In the genomic region with DNA sequence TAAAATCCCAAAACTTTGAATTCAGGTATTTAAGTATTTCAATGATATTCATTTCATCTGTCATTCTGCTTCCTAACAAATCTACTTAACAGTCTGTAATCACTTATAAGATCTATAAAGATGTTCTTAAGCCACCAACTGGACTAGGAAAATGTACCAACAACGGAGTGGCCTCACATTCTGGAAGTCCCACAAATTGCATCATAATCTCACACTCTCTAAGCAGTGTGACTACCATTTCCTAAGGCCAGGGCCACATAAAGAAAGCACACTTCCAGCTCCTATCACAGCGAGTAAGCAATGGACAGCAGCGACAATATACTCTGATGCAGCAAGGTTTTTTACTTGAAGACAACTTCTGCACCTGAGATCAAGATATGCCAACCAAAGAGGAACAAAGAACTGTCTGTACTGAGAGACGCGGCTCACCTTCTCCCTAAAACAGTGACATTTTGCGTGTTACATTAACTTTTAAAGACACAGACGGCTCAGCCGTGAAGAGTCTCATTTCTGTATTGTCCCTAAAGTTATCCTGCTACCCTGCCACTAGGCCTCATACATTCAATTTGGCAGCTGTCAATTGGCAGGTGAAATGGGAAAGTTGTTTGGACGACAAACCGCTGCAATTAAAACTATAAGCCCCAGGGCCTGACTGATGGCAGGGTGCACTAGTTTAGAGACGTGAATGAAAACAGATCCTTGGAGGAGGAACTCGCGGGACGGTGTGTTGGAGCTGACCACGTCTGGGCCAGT, we compare ENCODE assay signal across 8 mouse cellular contexts. TPM values are rescaled to one million over a fixed set of nuclear protein-coding genes. Genes with fewer than 3 reads are reported as not detected.
DNase-seq lines count a peak whose midpoint lies in the region; ATAC-seq and TF ChIP-seq lines count a peak whose summit lies in the region.

No protein-coding gene starts in this region.

- intact Hi-C loops in gastrocnemius, postnatal 36 days (cut with DNase I) = loop anchor here (10.0 kb wide), 1 partner anchor 216 kb away; no protein-coding TSS in a partner anchor

- peaks cover 2% of the 10 kb centered on the region; the same call in 1 of the 2 replicates for H3K4me1 ChIP-seq in testis, adult 2 months (ENCODE audit: control insufficient read depth, insufficient read depth, low read length)
- H3K4me1 ChIP-seq in limb, embryonic 12.5 days (replicated peaks) = peaks cover 8% of the 10 kb centered on the region
- peaks cover 3% of the 10 kb centered on the region; the same call in 1 of the 2 replicates for H3K4me1 ChIP-seq in small intestine, adult 2 months (ENCODE audit: control insufficient read depth, insufficient read depth, insufficient read length, low read length)

- no peak for TF ChIP-seq POLR2A in testis, adult 2 months (IDR thresholded peaks at IDR 0.05; ENCODE audit: control insufficient read depth, low read depth, low read length)
- TF ChIP-seq POLR2A in small intestine, adult 2 months (IDR thresholded peaks at IDR 0.05; ENCODE audit: low read depth, low read length) = no peak

- WGBS in limb, embryonic 12.5 days = 29% methylated on average over 15 of the region's 15 CpGs
- WGBS in small intestine, adult 2 months = 10% methylated on average over 15 of the region's 15 CpGs

- H3K9ac ChIP-seq in limb, embryonic 12.5 days (replicated peaks) = peak overlapping the region; percentile 95

- peak overlapping the region; percentile 89 for H3K4me2 ChIP-seq in limb, embryonic 12.5 days

- H3K4me3 ChIP-seq in testis, adult 2 months (ENCODE audit: control insufficient read depth, low read depth, low read length) = peak overlapping the region; percentile 96
- H3K4me3 ChIP-seq in limb, embryonic 12.5 days (replicated peaks) = peak overlapping the region; percentile 97
- peak overlapping the region; percentile 70 for H3K4me3 ChIP-seq in small intestine, adult 2 months (ENCODE audit: low read depth, low read length)

- peaks cover 1% of the 10 kb centered on the region for H3K36me3 ChIP-seq in testis, adult 2 months (ENCODE audit: control insufficient read depth, insufficient read depth, low read length)
- peaks cover 21% of the 10 kb centered on the region for H3K36me3 ChIP-seq in limb, embryonic 12.5 days
- peaks cover 11% of the 10 kb centered on the region for H3K36me3 ChIP-seq in small intestine, adult 2 months (ENCODE audit: control insufficient read depth, insufficient read depth, low read length)

- peak; percentile 31; the same call in 1 of the 2 replicates for ATAC-seq in limb, embryonic 12.5 days (ENCODE audit: insufficient number of reproducible peaks, insufficient read depth, low FRiP score, low TSS enrichment, low read depth)
- no peak for ATAC-seq in cerebellum, adult (ENCODE audit: insufficient number of reproducible peaks, low FRiP score, low TSS enrichment)

- H3K27me3 ChIP-seq in testis, adult 2 months (ENCODE audit: control insufficient read depth, insufficient read depth, low read length) = no peaks in the 10 kb centered on the region
- no peaks in the 10 kb centered on the region for H3K27me3 ChIP-seq in limb, embryonic 12.5 days
- H3K27me3 ChIP-seq in small intestine, adult 2 months (ENCODE audit: control insufficient read depth, insufficient read depth, low read length) = no peaks in the 10 kb centered on the region

- DNase-seq in adrenal gland, adult 2 months = peak; percentile 13
- no peak for DNase-seq in adrenal gland, adult 18-20 months (ENCODE audit: low spot score in 2 of 2)
- DNase-seq in testis, postnatal 14 days (ENCODE audit: low spot score) = no peak
- DNase-seq in gastrocnemius, postnatal 36 days = no peak

- no peaks in the 10 kb centered on the region for H3K9me3 ChIP-seq in limb, embryonic 12.5 days

- no peak for TF ChIP-seq CTCF in testis, adult 2 months (IDR thresholded peaks at IDR 0.05; ENCODE audit: control insufficient read depth, insufficient read depth, insufficient replicate concordance, low read depth, low read length)
- TF ChIP-seq CTCF in small intestine, adult 2 months (IDR thresholded peaks at IDR 0.05; ENCODE audit: extremely low read depth, insufficient read length, insufficient replicate concordance, low read depth, low read length) = no peak

- H3K27ac ChIP-seq in testis, adult 2 months (ENCODE audit: control insufficient read depth, insufficient read depth, low read depth, low read length) = peak overlapping the region; percentile 80; the same call in 1 of the 2 replicates
- 0 out of 2 replicates have a peak overlapping the region, but pooled peaks have one; percentile 84 for H3K27ac ChIP-seq in limb, embryonic 12.5 days
- H3K27ac ChIP-seq in small intestine, adult 2 months (ENCODE audit: insufficient read depth, low read depth, low read length) = no peak overlapping the region

RNA-seq across cellular contexts. Expression of a gene that starts 0.9 kb away (rescaled TPM):
- total RNA-seq in adrenal gland, adult 2 months (2021) = 100 to 1,000 TPM; 262 to 322 TPM
- polyA plus RNA-seq in adrenal gland, adult 2 months (2012; rRNA removed) = 7.4 and 7.6 TPM in 2 replicates
- total RNA-seq in adrenal gland, adult 18-20 months (2021) = 100 to 1,000 TPM; 344 to 404 TPM
- 18.9 and 24.4 TPM in 2 replicates for polyA plus RNA-seq in testis, adult 2 months (2012; rRNA removed)
- 160 and 167 TPM in 2 replicates for polyA plus RNA-seq in limb, embryonic 12.5 days (2016; fragmentation: Nextera tagmentation; extraction: Ambion mirVana)
- polyA plus RNA-seq in small intestine, adult 2 months (2012; rRNA removed) = 2.2 and 4.4 TPM in 2 replicates
- total RNA-seq in gastrocnemius, postnatal 36 days (2021) = 100 to 1,000 TPM; 195 to 197 TPM

RNA-seq across cellular contexts. Expression of a gene that starts 40.3 kb away (rescaled TPM):
- 1 to 10 TPM in 1 of 2 experiments, under 1 TPM in 1; 0.55 to 1.3 TPM for total RNA-seq in adrenal gland, adult 2 months (2021)
- 0.22 TPM in 1 of 2 replicates, not detected in the other for polyA plus RNA-seq in adrenal gland, adult 2 months (2012; rRNA removed)
- under 1 TPM; 0.50 to 0.67 TPM for total RNA-seq in adrenal gland, adult 18-20 months (2021)
- 0.07 and 0.45 TPM in 2 replicates for polyA plus RNA-seq in testis, adult 2 months (2012; rRNA removed)
- polyA plus RNA-seq in limb, embryonic 12.5 days (2016; fragmentation: Nextera tagmentation; extraction: Ambion mirVana) = 0.09 TPM in 1 of 2 replicates, not detected in the other
- polyA plus RNA-seq in small intestine, adult 2 months (2012; rRNA removed) = 18.9 and 20.6 TPM in 2 replicates
- not detected for total RNA-seq in gastrocnemius, postnatal 36 days (2021)

Comparison
In these comparisons a context has a peak if more than half of its experiments do, and no peak if none do; other contexts are left out.
1. RNA of a gene that starts 40.3 kb away (polyA plus RNA-seq): 18.9 to 20.6 TPM in small intestine, adult 2 months; 0.07 to 0.45 TPM in testis, adult 2 months, 0.09 TPM in limb, embryonic 12.5 days and 0.22 TPM in adrenal gland, adult 2 months; every median in the first group is over 10 times any median in the second.
2. Peak in every context shown above with its lines, with median percentiles within 50 percentile points of each other: H3K4me3 ChIP-seq.